Mouse (Mus musculus) ES-E14 (cell line): ENCODE measurements around the gene Gpam.

ENCODE experiments used
- CHD2 ChIP-seq: IDR thresholded peaks from 2 replicates; pipeline ENCODE4 v1.6.1; 2014; ENCODE audit warnings: mild to moderate bottlenecking, low read depth, low read length, inconsistent platforms
- HCFC1 ChIP-seq: IDR thresholded peaks from 2 replicates; pipeline ENCODE4 v1.6.1; 2012; ENCODE audit warnings: low read length, inconsistent platforms, borderline replicate concordance; ENCODE audit not compliant: insufficient read depth
- MAFK ChIP-seq: IDR thresholded peaks from 2 replicates; pipeline ENCODE4 v1.6.1; 2014; ENCODE audit warnings: mild to moderate bottlenecking, low read depth, low read length, inconsistent platforms; ENCODE audit not compliant: insufficient read depth
- ZC3H11A ChIP-seq: IDR thresholded peaks from 2 replicates; pipeline ENCODE4 v1.6.1; 2012; ENCODE audit warnings: low read depth, mild to moderate bottlenecking, inconsistent platforms, low read length, borderline replicate concordance
- ZNF384 ChIP-seq: IDR thresholded peaks from 2 replicates; pipeline ENCODE4 v1.6.1; 2012; ENCODE audit warnings: low read depth, low read length, inconsistent platforms

DNA sequence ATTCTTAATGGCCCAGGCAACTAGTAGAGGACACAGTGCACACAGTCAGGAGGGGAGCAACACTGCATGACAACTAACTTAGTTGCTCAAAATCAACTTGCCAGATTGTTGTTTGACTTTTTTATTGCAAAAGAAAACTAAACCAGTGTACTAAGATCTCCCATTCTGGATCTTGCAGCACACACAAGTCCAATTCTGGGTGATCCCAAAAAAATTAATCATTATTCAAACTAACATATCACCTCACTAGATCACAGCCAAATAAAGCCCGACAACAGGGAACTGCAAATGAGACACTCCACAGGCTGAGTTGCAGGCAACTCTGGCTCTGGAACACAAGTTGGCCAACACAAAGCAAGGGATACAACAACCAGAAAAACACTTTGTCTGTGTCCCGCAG, 39.7 kb upstream of the Gpam start:
- TF ChIP-seq ZC3H11A (no peak), MAFK (no peak), ZNF384 (no peak), CHD2 (no peak), HCFC1 (no peak)
